Mouse (Mus musculus) neural tube, embryonic 11.5 days (tissue): ENCODE results near the gene Tmcc3. TPM values are rescaled to one million over a fixed set of nuclear protein-coding genes. Genes with fewer than 3 reads are reported as not detected.

Source experiments
- ATAC-seq: fragments of 200-750 bp; cut with Nextera tagmentation; 2 replicates; pipeline ENCODE4 v1.8.0; 2017; ENCODE audit warnings: moderate number of reproducible peaks, mild to moderate bottlenecking, moderate TSS enrichment, moderate library complexity; ENCODE audit not compliant: insufficient read depth, low FRiP score, low TSS enrichment
- DNase-seq: peaks from one replicate; pipeline ENCODE4 v3.0.0-alpha.2; 2015; ENCODE audit warnings: low spot score
- H3K27ac ChIP-seq: fragments of 300-500 bp; sonication (generic); 2 replicates; pipeline ENCODE4 v1.5.1; 2014; ENCODE audit warnings: low read depth, mild to moderate bottlenecking, low read length
- H3K27me3 ChIP-seq: fragments of 300-500 bp; sonication (generic); 2 replicates; pipeline ENCODE4 v1.6.1; 2014; ENCODE audit warnings: mild to moderate bottlenecking, low read length, mixed read lengths; ENCODE audit not compliant: control insufficient read depth, insufficient read depth
- H3K36me3 ChIP-seq: fragments of 300-500 bp; sonication (generic); 2 replicates; pipeline ENCODE4 v1.6.1; 2014; ENCODE audit warnings: mild to moderate bottlenecking, low read length, moderate library complexity, mixed read lengths; ENCODE audit not compliant: control insufficient read depth, insufficient read depth
- H3K4me1 ChIP-seq: fragments of 300-500 bp; sonication (generic); 2 replicates; pipeline ENCODE4 v1.6.1; 2014; ENCODE audit warnings: low read length, mixed read lengths; ENCODE audit not compliant: control insufficient read depth, insufficient read depth
- H3K4me2 ChIP-seq: fragments of 300-500 bp; sonication (generic); 2 replicates; pipeline ENCODE4 v1.6.1; 2014; ENCODE audit warnings: low read depth, mild to moderate bottlenecking, moderate library complexity
- H3K4me3 ChIP-seq: fragments of 300-500 bp; sonication (generic); 2 replicates; pipeline ENCODE4 v1.5.1; 2014; ENCODE audit warnings: low read depth, low read length
- H3K9ac ChIP-seq: fragments of 300-500 bp; sonication (generic); 2 replicates; pipeline ENCODE4 v1.6.1; 2014; ENCODE audit warnings: mild to moderate bottlenecking, low read length
- H3K9me3 ChIP-seq: fragments of 300-500 bp; sonication (generic); 2 replicates; pipeline ENCODE4 v1.6.1; 2016; ENCODE audit warnings: low read length; ENCODE audit not compliant: control insufficient read depth
- WGBS: fragments of 180-500 bp; shearing (Covaris S2); extraction: QIAGEN DNeasy Blood & Tissue Kit; methylation state at CpG from one replicate; pipeline ENCODE4 v1.1.7; 2014; 5-methylcytosine and 5-hydroxymethylcytosine counted together
- polyA plus RNA-seq: library from polyadenylated mRNA; unstranded; fragments of >200 nt; fragmentation: Nextera tagmentation; extraction: Ambion mirVana; gene quantifications from 2 replicates; pipeline ENCODE4 v1.2.1, GENCODE M21; 2014

Tmcc3 gene
- polyA plus RNA-seq, 1 experiment from 2014 or later = 6.1 TPM

DNA sequence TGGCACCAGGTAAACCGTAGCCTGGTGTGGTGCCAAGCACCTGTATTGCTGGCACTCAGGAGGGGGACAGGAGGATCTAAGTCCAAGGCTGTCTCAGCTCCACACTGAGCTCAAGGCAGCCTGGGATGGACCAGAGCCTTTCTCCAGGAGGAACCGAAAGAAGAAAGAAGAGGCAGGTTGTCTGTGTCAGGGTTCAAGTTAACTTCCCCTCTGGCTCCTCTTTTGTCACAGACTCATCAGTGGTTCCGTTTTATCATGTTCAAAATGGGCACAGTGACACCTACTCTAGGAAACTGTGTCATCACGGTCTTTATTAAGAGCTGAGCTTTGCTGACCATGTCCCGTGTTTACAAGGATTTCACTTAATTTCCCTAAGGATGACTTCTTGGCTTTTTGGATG lies 162.4 kb downstream of the Tmcc3 start:
- H3K4me1 ChIP-seq = no peaks in the 10 kb centered on the region
- DNase-seq = no peak
- no peaks in the 10 kb centered on the region for H3K9me3 ChIP-seq
- 85% methylated on average over 5 of the region's 5 CpGs for WGBS
- no peak overlapping the region for H3K9ac ChIP-seq
- H3K4me3 ChIP-seq = no peak overlapping the region
- no peak for ATAC-seq
- no peaks in the 10 kb centered on the region for H3K27me3 ChIP-seq
- H3K27ac ChIP-seq = no peak overlapping the region
- no peaks in the 10 kb centered on the region for H3K36me3 ChIP-seq
- H3K4me2 ChIP-seq = no peak overlapping the region

DNA sequence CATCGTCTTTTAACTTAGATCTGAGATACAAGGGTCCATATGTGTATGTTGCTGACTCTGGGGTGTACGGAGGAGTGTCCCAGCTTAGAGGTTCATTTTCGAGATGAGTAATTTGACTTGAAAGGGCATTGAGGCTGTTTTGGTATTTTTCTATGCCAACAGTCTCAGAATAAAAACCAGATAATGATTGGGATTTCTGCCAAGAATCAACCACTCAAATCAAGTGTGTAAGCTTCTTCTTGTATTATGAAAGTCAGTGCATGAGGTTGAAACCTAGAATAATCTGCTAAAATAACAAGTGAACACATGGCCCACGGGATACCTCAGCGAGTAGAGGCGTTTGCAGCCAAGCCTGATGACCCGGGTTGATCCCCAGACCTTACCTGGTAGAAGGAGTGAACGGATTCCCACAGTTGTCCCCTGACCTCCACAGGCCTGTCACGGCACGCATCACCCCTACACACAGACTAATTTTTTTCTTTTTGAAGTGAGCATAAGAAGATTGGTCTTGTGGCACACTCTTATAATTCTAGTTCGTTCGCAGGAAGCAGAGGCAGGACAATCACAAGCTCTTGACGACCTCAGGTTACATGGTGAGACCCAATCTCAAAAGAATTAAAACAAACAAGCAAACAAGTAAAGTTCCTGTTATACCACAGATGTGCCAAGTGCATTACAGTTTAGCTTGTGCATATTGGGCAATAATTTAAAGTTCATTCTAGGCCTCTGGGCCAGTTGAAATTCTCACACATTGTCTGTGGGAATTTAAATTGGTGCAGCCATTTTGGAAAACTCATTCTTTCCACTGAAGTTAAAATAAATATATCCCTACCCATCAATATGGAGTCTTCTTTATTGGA lies 165.8 kb downstream of the Tmcc3 start:
- no peaks in the 10 kb centered on the region for H3K27me3 ChIP-seq
- H3K9ac ChIP-seq = no peak overlapping the region
- 91% methylated on average over 13 of the region's 13 CpGs for WGBS
- H3K9me3 ChIP-seq = 0 out of 2 replicates have a peak, but pooled peaks cover 4% of the 10 kb centered on the region
- no peak overlapping the region for H3K27ac ChIP-seq
- no peak for DNase-seq
- no peak overlapping the region for H3K4me2 ChIP-seq
- H3K4me3 ChIP-seq = no peak overlapping the region
- no peaks in the 10 kb centered on the region for H3K36me3 ChIP-seq
- ATAC-seq = no peak
- no peaks in the 10 kb centered on the region for H3K4me1 ChIP-seq

DNA sequence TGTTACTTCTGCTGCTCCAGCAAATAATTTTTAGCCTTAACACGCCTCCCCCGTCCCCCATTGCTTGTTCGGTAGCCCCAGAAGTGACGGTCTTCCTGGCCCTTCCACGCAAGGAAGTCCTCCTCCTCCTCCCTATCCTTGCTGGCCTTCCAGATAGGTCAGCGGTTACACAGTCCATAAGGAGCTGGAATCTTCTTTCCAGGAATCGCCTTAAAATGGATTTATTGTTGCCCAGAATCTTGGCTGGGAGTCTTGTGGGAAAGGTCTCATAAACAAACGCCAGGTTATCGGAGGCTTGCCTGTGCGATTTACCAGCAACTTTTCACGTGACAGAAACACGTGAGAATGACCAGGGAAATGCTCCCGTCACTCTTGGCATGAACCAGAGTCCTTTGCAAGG lies 167.9 kb downstream of the Tmcc3 start:
- Histone ChIP-seq H3K27ac (no peak overlapping the region), H3K4me2 (no peak overlapping the region), H3K36me3 (no peaks in the 10 kb centered on the region), H3K4me1 (no peaks in the 10 kb centered on the region), H3K9ac (no peak overlapping the region), H3K27me3 (no peaks in the 10 kb centered on the region), H3K9me3 (0 out of 2 replicates have a peak, but pooled peaks cover 4% of the 10 kb centered on the region), H3K4me3 (no peak overlapping the region)
- no peak for ATAC-seq
- 88% methylated on average over 13 of the region's 13 CpGs for WGBS
- no peak for DNase-seq

DNA sequence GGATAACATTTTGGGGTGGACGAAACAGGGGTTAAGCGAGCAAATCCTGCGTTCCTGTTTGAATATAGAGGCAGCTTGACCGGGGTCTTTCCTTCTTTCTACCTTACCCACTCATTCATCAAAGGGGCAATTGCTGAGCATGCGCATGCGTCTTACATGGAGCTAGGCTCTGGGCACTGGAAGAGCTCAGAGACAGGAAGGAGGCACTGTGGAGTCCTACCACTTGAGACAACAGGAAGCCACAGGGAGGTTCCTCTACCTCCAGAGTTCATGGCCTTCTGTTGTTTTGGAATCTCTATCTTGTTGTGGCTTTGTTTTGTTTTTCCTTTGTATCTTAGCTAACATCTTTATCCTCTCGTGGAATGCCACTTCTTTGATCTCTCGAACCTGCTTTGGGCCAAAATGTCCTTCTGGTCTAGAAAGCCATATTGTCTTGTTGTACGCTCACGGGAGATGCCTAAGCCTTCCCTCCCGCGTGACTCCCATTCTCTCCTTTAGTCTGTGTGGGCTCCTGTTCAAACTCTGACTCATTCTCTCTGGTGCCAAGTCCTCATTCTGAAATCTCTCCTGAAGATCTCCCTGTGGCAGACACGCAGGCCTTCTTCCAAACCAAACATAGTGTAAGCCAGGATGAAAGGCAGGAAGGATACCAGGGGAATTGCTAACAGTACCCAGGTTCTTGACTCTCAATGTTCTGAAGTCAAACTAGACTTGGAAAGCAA lies 168.8 kb downstream of the Tmcc3 start:
- WGBS = 88% methylated on average over 13 of the region's 13 CpGs
- ATAC-seq (no peak), DNase-seq (no peak)
- no peaks in the 10 kb centered on the region for H3K36me3 ChIP-seq
- no peaks in the 10 kb centered on the region for H3K27me3 ChIP-seq
- H3K4me3 ChIP-seq = no peak overlapping the region
- H3K9me3 ChIP-seq = 0 out of 2 replicates have a peak, but pooled peaks cover 4% of the 10 kb centered on the region
- no peak overlapping the region for H3K9ac ChIP-seq
- no peak overlapping the region for H3K4me2 ChIP-seq
- H3K27ac ChIP-seq = no peak overlapping the region
- H3K4me1 ChIP-seq = no peaks in the 10 kb centered on the region

DNA sequence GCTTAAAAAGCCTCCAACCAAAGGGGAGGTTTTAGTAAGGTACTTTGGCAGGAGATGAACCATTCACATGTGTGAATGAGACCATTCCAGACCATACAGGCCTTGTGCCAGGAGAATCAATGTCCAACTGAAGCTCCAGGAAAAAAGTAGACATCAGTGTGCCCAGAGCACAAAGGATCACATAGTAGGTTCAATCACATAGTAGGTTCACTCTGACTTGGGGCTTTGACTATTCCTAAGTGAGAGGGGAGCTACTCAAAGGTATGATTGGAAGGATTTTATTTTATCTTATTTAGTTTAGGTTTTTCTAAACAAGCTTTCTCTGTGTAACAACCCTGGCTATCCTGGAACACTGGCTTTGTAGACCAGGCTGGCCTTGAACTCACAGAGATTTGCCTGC lies 169.9 kb downstream of the Tmcc3 start:
- Histone ChIP-seq H3K4me1 (no peaks in the 10 kb centered on the region), H3K4me3 (no peak overlapping the region), H3K4me2 (no peak overlapping the region), H3K9me3 (0 out of 2 replicates have a peak, but pooled peaks cover 4% of the 10 kb centered on the region), H3K9ac (no peak overlapping the region), H3K36me3 (no peaks in the 10 kb centered on the region), H3K27me3 (no peaks in the 10 kb centered on the region), H3K27ac (no peak overlapping the region)
- DNase-seq (no peak), ATAC-seq (no peak)

DNA sequence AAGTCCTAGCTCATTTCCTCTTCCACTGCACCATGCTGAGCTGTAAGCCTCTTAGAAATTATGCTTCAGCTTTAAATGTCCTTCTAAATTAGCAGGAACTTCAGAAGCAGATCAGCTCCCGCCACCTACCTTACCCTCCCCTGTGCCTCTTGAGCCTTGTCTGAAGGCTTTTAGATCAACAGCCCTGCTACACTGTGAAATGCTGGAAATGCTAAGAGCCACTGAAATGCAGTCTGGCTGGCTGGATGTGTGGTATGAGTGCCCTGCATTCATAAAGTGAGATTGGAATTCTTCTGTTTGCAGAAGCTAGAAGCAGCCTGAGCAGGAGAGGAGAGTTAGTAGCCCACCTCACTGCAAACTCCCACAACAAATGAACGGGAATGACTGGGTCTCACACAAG lies 174.4 kb downstream of the Tmcc3 start:
- no peaks in the 10 kb centered on the region for H3K36me3 ChIP-seq
- H3K9ac ChIP-seq = no peak overlapping the region
- ATAC-seq (no peak), DNase-seq (no peak)
- 0 out of 2 replicates have a peak, but pooled peaks cover 4% of the 10 kb centered on the region for H3K9me3 ChIP-seq
- H3K4me1 ChIP-seq = no peaks in the 10 kb centered on the region
- H3K4me3 ChIP-seq = no peak overlapping the region
- H3K27me3 ChIP-seq = no peaks in the 10 kb centered on the region
- H3K4me2 ChIP-seq = no peak overlapping the region
- 82% methylated on average over 2 of the region's 2 CpGs for WGBS
- no peak overlapping the region for H3K27ac ChIP-seq

DNA sequence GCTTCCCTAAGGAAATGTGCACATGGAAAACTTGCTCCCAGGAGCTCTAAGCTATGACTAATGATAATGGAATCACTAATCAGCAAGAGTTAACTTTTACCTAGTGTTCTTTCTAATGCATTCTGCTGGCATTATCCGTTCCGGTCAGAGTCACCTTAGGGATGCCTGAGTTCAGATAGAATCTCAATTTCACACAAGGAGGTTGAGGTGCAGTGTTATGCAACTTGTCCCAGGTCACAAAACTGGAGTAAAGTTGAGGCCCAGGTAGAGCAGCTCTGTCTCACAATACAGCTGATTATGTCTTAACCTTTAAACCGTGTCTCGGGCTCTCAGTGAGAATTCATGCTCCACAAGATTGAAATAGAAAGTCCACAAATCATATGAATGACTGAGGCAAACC lies 177.8 kb downstream of the Tmcc3 start:
- H3K4me1 ChIP-seq = peaks cover 4% of the 10 kb centered on the region; the same call in 1 of the 2 replicates
- DNase-seq (no peak), ATAC-seq (no peak)
- no peak overlapping the region for H3K4me2 ChIP-seq
- H3K36me3 ChIP-seq = no peaks in the 10 kb centered on the region
- H3K27ac ChIP-seq = no peak overlapping the region
- no peak overlapping the region for H3K4me3 ChIP-seq
- no peaks in the 10 kb centered on the region for H3K27me3 ChIP-seq
- 87% methylated on average over 4 of the region's 4 CpGs for WGBS
- no peaks in the 10 kb centered on the region for H3K9me3 ChIP-seq
- H3K9ac ChIP-seq = no peak overlapping the region

DNA sequence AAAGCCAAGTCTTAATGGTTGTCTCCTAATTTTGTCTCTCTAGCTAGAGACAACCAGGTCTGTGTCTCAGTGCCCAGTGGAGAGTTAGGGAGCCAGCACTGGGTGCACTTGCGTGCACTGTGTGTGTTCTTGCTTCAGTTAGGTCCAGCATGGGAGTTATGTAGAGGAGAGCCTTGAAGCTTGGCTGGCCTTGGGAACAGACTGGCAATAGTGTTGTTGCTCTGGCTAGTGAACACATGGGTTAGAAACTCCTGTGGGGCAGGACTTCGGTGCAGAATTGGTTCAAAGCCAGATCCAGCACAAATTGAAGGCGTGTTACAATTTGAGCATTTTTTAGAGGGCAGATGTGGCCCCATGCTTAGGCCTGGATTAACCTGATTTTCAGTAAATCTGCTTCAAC lies 179.3 kb downstream of the Tmcc3 start:
- Histone ChIP-seq H3K9me3 (no peaks in the 10 kb centered on the region), H3K27ac (no peak overlapping the region), H3K4me1 (peaks cover 4% of the 10 kb centered on the region; the same call in 1 of the 2 replicates), H3K9ac (no peak overlapping the region), H3K36me3 (no peaks in the 10 kb centered on the region), H3K4me3 (no peak overlapping the region), H3K27me3 (no peaks in the 10 kb centered on the region), H3K4me2 (no peak overlapping the region)
- 95% methylated on average over 3 of the region's 3 CpGs for WGBS
- ATAC-seq (no peak), DNase-seq (no peak)
